In genomic region chr2:91077957-91078313, GRCm38 (mm10) we compare ENCODE assay signal across 8 mouse cellular contexts. TPM values are rescaled to one million over a fixed set of nuclear protein-coding genes. Genes with fewer than 3 reads are reported as not detected.
A peak's percentile ranks its signal among the peaks of the same experiment; 100 is the strongest.
DNase-seq lines count a peak whose midpoint lies in the region; ATAC-seq and TF ChIP-seq lines count a peak whose summit lies in the region.

No protein-coding gene starts in this region.

- ATAC-seq in heart, embryonic 13.5 days (ENCODE audit: extremely low read depth, insufficient number of reproducible peaks, low FRiP score, low TSS enrichment) = no peak
- no peak for ATAC-seq in G1E (ENCODE audit: extremely low read depth, insufficient number of reproducible peaks, low FRiP score, poor library complexity, severe bottlenecking)
- no peak for ATAC-seq in hindbrain, embryonic 12.5 days (ENCODE audit: low FRiP score)

- H3K9ac ChIP-seq in heart, embryonic 13.5 days = peak overlapping the region; percentile 89
- H3K9ac ChIP-seq in hindbrain, embryonic 12.5 days = peak overlapping the region; percentile 74; the same call in 1 of the 2 replicates

- peak overlapping the region; percentile 61 for H3K4me3 ChIP-seq in heart, embryonic 13.5 days
- H3K4me3 ChIP-seq in G1E (ENCODE audit: low read depth, low read length) = peak overlapping the region; percentile 72; the same call in 1 of the 2 replicates
- peak overlapping the region; percentile 44 for H3K4me3 ChIP-seq in hindbrain, embryonic 12.5 days
- peak overlapping the region; percentile 65 for H3K4me3 ChIP-seq in midbrain, embryonic 10.5 days

- peaks cover 12% of the 10 kb centered on the region for H3K4me1 ChIP-seq in heart, embryonic 13.5 days
- H3K4me1 ChIP-seq in G1E (ENCODE audit: insufficient read depth, low read depth, low read length) = peaks cover 63% of the 10 kb centered on the region
- peaks cover 14% of the 10 kb centered on the region for H3K4me1 ChIP-seq in hindbrain, embryonic 12.5 days
- peaks cover 17% of the 10 kb centered on the region for H3K4me1 ChIP-seq in midbrain, embryonic 10.5 days

- no peaks in the 10 kb centered on the region for H3K9me3 ChIP-seq in heart, embryonic 13.5 days
- H3K9me3 ChIP-seq in G1E (replicated peaks) = no peaks in the 10 kb centered on the region
- H3K9me3 ChIP-seq in hindbrain, embryonic 12.5 days (replicated peaks) = no peaks in the 10 kb centered on the region
- no peaks in the 10 kb centered on the region for H3K9me3 ChIP-seq in midbrain, embryonic 10.5 days (replicated peaks)

- no peaks in the 10 kb centered on the region for H3K36me3 ChIP-seq in heart, embryonic 13.5 days
- no peaks in the 10 kb centered on the region for H3K36me3 ChIP-seq in G1E (replicated peaks)
- H3K36me3 ChIP-seq in hindbrain, embryonic 12.5 days = no peaks in the 10 kb centered on the region
- H3K36me3 ChIP-seq in midbrain, embryonic 10.5 days = no peaks in the 10 kb centered on the region

- peak overlapping the region; percentile 92 for H3K4me2 ChIP-seq in heart, embryonic 13.5 days
- H3K4me2 ChIP-seq in hindbrain, embryonic 12.5 days (replicated peaks) = peak overlapping the region; percentile 86

- TF ChIP-seq CTCF in G1E (IDR thresholded peaks at IDR 0.05; ENCODE audit: low read depth, low read length) = no peak

- DNase-seq in heart, adult 8-10 months (ENCODE audit: low spot score) = no peak
- DNase-seq in G1E (ENCODE audit: low spot score) = no peak
- DNase-seq in midbrain, embryonic 10.5 days (ENCODE audit: low spot score) = no peak
- no peak for DNase-seq in thymus, postnatal 25 days
- no peak for DNase-seq in cerebellum, postnatal 4 days (ENCODE audit: low spot score in 2 of 2)
- no peak for DNase-seq in spleen, postnatal 4 days (ENCODE audit: low spot score in 2 of 2)

- WGBS in heart, embryonic 13.5 days = 21% methylated on average over 12 of the region's 12 CpGs
- WGBS in hindbrain, embryonic 12.5 days = 20% methylated on average over 12 of the region's 12 CpGs
- 20% methylated on average over 12 of the region's 12 CpGs for WGBS in midbrain, embryonic 10.5 days

- no peak overlapping the region for H3K27ac ChIP-seq in heart, embryonic 13.5 days (replicated peaks)
- H3K27ac ChIP-seq in hindbrain, embryonic 12.5 days = peak overlapping the region; percentile 55; the same call in 1 of the 2 replicates
- H3K27ac ChIP-seq in midbrain, embryonic 10.5 days (replicated peaks) = peak overlapping the region; percentile 82; the same call in 1 of the 2 replicates

- no peaks in the 10 kb centered on the region for H3K27me3 ChIP-seq in heart, embryonic 13.5 days (replicated peaks)
- no peaks in the 10 kb centered on the region for H3K27me3 ChIP-seq in G1E (ENCODE audit: insufficient read depth, low read length)
- no peaks in the 10 kb centered on the region for H3K27me3 ChIP-seq in hindbrain, embryonic 12.5 days
- H3K27me3 ChIP-seq in midbrain, embryonic 10.5 days (ENCODE audit: low read depth, poor library complexity, severe bottlenecking) = peaks cover 9% of the 10 kb centered on the region; the same call in 1 of the 2 replicates

RNA-seq across cellular contexts. Expression of gene Spi1, which starts 4.3 kb away (rescaled TPM):
- polyA plus RNA-seq in heart, embryonic 13.5 days (2015; fragmentation: Nextera tagmentation; extraction: Ambion mirVana) = 3.5 and 3.9 TPM in 2 replicates
- 1 to 10 TPM; 2.8 to 6.1 (median 3.2) TPM for total RNA-seq in heart, adult 8-10 months (2022)
- total RNA-seq in G1E (2014; fragmentation: Nextera tagmentation) = 79.8 and 99.2 TPM in 2 replicates
- 23.5 and 25.4 TPM in 2 replicates for total RNA-seq in G1E (2017)
- polyA plus RNA-seq in G1E (2012) = 135 and 138 TPM in 2 replicates
- polyA plus RNA-seq in hindbrain, embryonic 12.5 days (2016; fragmentation: Nextera tagmentation; extraction: Ambion mirVana) = 4.2 and 4.6 TPM in 2 replicates
- 3.6 and 5.6 TPM in 2 replicates for polyA plus RNA-seq in midbrain, embryonic 10.5 days (2016; fragmentation: Nextera tagmentation; extraction: Ambion mirVana)

RNA-seq across cellular contexts. Expression of gene Slc39a13, which starts 7.7 kb away (rescaled TPM):
- 45.0 and 55.5 TPM in 2 replicates for polyA plus RNA-seq in heart, embryonic 13.5 days (2015; fragmentation: Nextera tagmentation; extraction: Ambion mirVana)
- 10 to 100 TPM; 19.0 to 26.0 (median 23.6) TPM for total RNA-seq in heart, adult 8-10 months (2022)
- 23.6 and 24.9 TPM in 2 replicates for total RNA-seq in G1E (2014; fragmentation: Nextera tagmentation)
- total RNA-seq in G1E (2017) = 8.6 and 12.7 TPM in 2 replicates
- polyA plus RNA-seq in G1E (2012) = 12.1 and 13.6 TPM in 2 replicates
- polyA plus RNA-seq in hindbrain, embryonic 12.5 days (2016; fragmentation: Nextera tagmentation; extraction: Ambion mirVana) = 32.6 and 36.1 TPM in 2 replicates
- polyA plus RNA-seq in midbrain, embryonic 10.5 days (2016; fragmentation: Nextera tagmentation; extraction: Ambion mirVana) = 20.5 and 26.3 TPM in 2 replicates

RNA-seq across cellular contexts. Expression of gene Psmc3, which starts 24.1 kb away (rescaled TPM):
- 226 and 239 TPM in 2 replicates for polyA plus RNA-seq in heart, embryonic 13.5 days (2015; fragmentation: Nextera tagmentation; extraction: Ambion mirVana)
- total RNA-seq in heart, adult 8-10 months (2022) = 100 to 1,000 TPM; 192 to 274 (median 220) TPM
- 109 and 141 TPM in 2 replicates for total RNA-seq in G1E (2014; fragmentation: Nextera tagmentation)
- 280 and 333 TPM in 2 replicates for total RNA-seq in G1E (2017)
- polyA plus RNA-seq in G1E (2012) = 151 and 165 TPM in 2 replicates
- polyA plus RNA-seq in hindbrain, embryonic 12.5 days (2016; fragmentation: Nextera tagmentation; extraction: Ambion mirVana) = 274 and 282 TPM in 2 replicates
- polyA plus RNA-seq in midbrain, embryonic 10.5 days (2016; fragmentation: Nextera tagmentation; extraction: Ambion mirVana) = 363 TPM in 2 replicates

RNA-seq across cellular contexts. Expression of gene Mybpc3, which starts 40.0 kb away (rescaled TPM):
- polyA plus RNA-seq in heart, embryonic 13.5 days (2015; fragmentation: Nextera tagmentation; extraction: Ambion mirVana) = 806 and 882 TPM in 2 replicates
- total RNA-seq in heart, adult 8-10 months (2022) = 1,000 to 10,000 TPM; 1,514 to 2,177 (median 1,722) TPM
- not detected in 2 replicates for total RNA-seq in G1E (2014; fragmentation: Nextera tagmentation)
- under 0.01 TPM in 1 of 2 replicates, not detected in the other for total RNA-seq in G1E (2017)
- not detected in 2 replicates for polyA plus RNA-seq in G1E (2012)
- 0.28 and 0.30 TPM in 2 replicates for polyA plus RNA-seq in hindbrain, embryonic 12.5 days (2016; fragmentation: Nextera tagmentation; extraction: Ambion mirVana)
- polyA plus RNA-seq in midbrain, embryonic 10.5 days (2016; fragmentation: Nextera tagmentation; extraction: Ambion mirVana) = 0.02 TPM in 1 of 2 replicates, not detected in the other

RNA-seq across cellular contexts. Expression of gene Rapsn, which starts 42.5 kb away (rescaled TPM):
- 21.2 and 25.8 TPM in 2 replicates for polyA plus RNA-seq in heart, embryonic 13.5 days (2015; fragmentation: Nextera tagmentation; extraction: Ambion mirVana)
- total RNA-seq in heart, adult 8-10 months (2022) = 10 to 100 TPM; 15.4 to 19.4 (median 16.4) TPM
- total RNA-seq in G1E (2014; fragmentation: Nextera tagmentation) = 1.8 TPM in 1 of 2 replicates, not detected in the other
- 3.4 and 4.4 TPM in 2 replicates for total RNA-seq in G1E (2017)
- polyA plus RNA-seq in G1E (2012) = 2.3 and 3.7 TPM in 2 replicates
- polyA plus RNA-seq in hindbrain, embryonic 12.5 days (2016; fragmentation: Nextera tagmentation; extraction: Ambion mirVana) = 2.5 and 4.1 TPM in 2 replicates
- polyA plus RNA-seq in midbrain, embryonic 10.5 days (2016; fragmentation: Nextera tagmentation; extraction: Ambion mirVana) = 1.7 and 2.0 TPM in 2 replicates

Comparison
In these comparisons a context has a peak if more than half of its experiments do, and no peak if none do; other contexts are left out.
1. RNA of gene Spi1, which starts 4.3 kb away (polyA plus RNA-seq): 135 to 138 TPM in G1E; 4.2 to 4.6 TPM in hindbrain, embryonic 12.5 days, 3.6 to 5.6 TPM in midbrain, embryonic 10.5 days and 3.5 to 3.9 TPM in heart, embryonic 13.5 days; every median in the first group is over 10 times any median in the second.
2. Peak in every context shown above with its lines, with median percentiles within 50 percentile points of each other: H3K4me3 ChIP-seq.